Mouse (Mus musculus) adrenal gland, postnatal 10 days (tissue): Measurements from ENCODE around the gene Mamstr. TPM values are rescaled to one million over a fixed set of nuclear protein-coding genes. Genes with fewer than 3 reads are reported as not detected.

Experiments
- DNase-seq: peaks from one replicate; pipeline ENCODE4 v3.0.0; 2021; ENCODE audit warnings: mixed read lengths
- total RNA-seq, 2 experiments: library from RNA; stranded (reverse); gene quantifications; 2 replicates each; pipeline ENCODE4 v1.2.3; 2021

Gene Mamstr
- total RNA-seq, 2 experiments from 2014 or later = 8.3 to 13.2 TPM

- DNase-seq = peak; percentile 96
Measured at GRCm38 (mm10) chr7:45628364-45629294, 11.1 kb upstream of the Mamstr start.

GRCm38 (mm10) chr7:45630064-45630907 lies 9.5 kb upstream of the Mamstr start:
- DNase-seq = no peak

- peak; percentile 57 for DNase-seq
Measured at GRCm38 (mm10) chr7:45632499-45632898, 7.3 kb upstream of the Mamstr start.

GRCm38 (mm10) chr7:45634946-45635681 lies 4.7 kb upstream of the Mamstr start:
- DNase-seq = no peak

DNA sequence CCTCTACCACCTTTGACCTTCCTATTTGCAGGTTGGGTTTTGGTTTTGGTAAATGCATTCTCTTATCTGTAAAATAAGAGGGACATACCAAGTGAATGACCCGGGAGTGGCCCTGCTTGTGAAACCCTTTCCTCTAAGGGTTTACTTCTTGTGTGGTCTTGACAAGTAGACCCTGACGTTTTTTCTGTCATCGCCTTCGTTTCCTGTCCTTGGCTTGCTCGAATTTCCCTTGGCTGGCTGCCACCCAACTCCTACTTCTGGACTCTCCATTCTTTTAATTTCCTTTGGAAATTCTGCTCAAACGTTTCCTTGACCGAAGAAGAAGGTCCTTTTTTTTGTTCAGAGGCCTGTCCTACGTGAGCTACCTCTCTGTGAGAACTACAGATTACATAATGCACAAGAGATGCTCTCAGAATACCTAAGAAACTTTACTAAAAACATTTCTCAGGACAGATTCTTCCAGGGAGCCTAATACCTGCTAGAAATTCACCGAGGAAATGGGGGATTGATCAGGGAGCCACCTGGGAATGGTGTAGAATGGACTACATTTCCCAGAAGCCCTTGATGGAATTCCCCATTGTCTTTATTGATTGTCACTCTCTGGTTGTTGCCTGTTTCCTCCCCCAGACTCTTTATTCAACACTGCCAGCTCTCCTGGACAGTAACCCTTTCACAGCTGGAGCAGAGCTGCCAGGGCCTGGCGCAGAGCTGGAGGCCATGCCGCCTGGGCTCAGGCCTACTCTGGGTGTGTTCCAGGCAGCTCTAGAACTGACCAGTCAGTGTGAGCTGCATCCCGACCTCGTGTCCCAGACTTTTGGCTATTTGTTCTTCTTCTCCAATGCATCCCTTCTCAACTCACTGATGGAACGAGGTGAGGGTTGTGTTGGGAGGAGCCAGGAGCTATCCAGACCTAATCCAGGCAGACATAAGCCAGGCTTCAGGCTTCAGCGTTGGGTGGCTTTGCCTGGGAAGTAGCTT lies 3.8 kb upstream of the Mamstr start:
- DNase-seq = peak; percentile 79

GRCm38 (mm10) chr7:45637710-45638109 lies 2.1 kb upstream of the Mamstr start:
- no peak for DNase-seq

DNA sequence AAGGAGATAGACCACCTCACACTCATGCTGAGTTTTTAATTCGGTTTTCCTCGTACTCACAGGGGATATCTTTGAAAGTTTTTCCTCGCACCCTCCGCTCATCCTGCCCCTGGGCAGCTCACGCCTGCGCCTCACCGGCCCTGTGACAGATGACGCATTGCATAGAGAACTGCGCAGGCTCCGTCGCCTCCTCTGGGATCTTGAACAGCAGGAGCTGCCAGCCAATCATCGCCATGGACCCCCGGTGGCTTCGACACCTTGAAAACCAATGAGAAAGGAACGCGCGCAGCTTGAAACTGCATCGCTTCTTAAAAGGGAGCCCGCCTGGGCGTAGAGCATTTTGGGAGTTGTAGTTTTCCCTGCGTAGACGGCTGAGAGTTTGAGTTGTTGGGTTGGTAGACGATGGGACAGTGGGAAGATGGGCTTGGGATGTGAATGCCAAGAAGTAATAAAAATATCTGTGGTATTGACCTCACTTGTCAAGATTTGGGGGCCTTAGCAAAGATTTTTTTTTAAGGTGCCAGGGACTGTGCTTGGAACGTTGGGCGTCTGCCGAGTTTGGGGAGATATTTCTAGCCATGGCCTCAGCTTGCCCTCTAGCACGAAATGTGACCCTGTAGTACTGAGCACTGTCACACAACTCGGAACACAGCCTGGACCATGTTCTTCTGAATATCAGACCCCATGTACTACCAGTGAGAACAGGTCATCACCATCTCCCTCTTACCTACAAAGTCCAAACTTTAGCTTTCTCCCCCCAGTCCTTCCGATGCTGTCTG lies 965 bp upstream of the Mamstr start:
- peak; percentile 92 for DNase-seq

GRCm38 (mm10) chr7:45640191-45640957 lies 597 bp downstream of the Mamstr start:
- DNase-seq = peak; percentile 32

DNA sequence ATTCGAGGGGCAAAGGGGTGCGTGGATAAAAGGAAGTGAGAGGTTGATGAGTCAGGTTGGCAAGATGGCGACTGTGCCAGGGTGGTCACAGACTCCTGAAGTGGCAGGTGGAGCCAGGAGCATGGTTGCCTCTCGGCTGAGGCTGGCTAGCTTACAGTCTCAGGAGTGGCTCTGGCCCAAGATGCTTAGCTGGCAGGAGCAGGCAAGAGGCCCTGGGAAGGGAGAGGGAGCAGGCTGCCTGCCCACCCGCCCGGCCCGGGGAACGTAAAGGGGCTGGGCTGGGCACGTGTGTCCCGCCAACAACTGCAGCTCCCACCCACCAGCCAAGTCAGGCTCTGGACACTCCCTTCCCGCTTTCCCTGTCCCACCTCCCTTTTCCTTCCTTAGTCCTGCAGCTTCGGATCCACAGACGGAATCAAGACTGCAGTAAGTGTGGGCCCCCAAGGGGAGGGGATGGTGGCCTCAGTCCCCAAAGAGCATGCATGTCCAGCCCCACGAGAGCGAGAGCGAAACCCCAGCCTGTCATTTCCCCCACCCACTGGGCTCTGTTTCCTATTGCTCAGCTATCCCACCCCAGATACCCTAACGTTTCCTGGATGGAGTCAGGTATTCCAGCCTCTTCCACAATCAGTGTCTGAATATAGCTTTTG lies 1.7 kb downstream of the Mamstr start:
- peak; percentile 52 for DNase-seq

DNA sequence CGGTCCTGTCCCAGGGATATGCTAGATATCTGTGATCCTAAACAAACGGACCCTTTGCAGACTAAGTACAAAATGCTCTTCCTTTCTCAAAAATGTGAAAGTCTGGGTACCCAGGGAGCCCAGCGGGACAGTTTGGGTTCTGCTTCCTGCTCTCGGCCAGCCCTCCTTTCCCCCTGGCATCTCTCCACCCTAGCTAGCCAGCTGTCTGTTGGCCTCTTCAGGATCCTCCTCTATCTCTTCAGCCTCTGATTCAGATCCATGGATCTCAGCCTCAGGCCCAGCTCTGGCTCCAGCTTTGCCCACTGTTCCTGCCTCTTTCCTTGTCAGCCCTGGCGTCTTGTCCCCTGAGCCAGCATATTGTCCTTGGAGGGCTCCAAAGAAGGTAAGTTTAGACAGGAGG lies 2.3 kb downstream of the Mamstr start:
- no peak for DNase-seq

DNA sequence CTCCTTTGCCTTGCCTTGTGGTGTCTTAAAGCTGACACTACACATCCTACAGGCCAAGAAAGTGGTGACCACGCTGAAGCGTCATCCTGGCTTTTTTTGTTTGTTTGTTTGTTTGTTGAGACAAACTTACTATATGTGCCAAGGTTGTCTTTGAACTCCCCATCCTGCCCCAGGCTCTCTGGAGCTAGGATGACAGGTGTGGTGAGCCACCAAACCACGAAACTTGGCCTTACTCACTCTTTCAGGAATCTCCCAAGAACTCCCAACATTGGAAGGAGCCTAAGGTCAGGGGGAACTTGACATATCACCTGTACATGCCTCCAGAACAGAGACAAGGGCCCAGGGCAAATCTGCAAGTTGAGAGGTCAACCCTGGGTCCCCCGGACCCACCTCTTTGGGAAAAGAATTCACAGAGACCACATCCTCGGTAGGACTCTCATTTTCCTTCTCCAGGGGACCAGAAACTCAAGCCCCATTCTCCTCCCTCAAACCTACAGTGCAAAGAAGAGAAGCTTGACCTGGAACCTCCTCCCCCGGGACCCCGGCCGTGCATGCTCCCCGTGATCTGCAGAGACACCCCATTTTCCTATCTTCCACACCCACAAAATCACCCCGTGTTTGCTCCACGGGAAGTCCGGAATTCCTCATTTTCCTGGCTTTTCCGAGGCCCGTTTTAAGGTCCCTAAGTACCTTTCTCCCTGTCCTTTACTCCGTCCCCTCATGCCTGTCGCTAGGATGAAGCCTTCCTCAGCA lies 2.9 kb downstream of the Mamstr start:
- DNase-seq = no peak

GRCm38 (mm10) chr7:45643441-45644178 lies 3.8 kb downstream of the Mamstr start:
- DNase-seq = peak; percentile 96

- peak; percentile 56 for DNase-seq
Measured at GRCm38 (mm10) chr7:45644183-45644582, 4.4 kb downstream of the Mamstr start.

- DNase-seq = no peak
Measured at GRCm38 (mm10) chr7:45644872-45645590, 5.3 kb downstream of the Mamstr start.

DNA sequence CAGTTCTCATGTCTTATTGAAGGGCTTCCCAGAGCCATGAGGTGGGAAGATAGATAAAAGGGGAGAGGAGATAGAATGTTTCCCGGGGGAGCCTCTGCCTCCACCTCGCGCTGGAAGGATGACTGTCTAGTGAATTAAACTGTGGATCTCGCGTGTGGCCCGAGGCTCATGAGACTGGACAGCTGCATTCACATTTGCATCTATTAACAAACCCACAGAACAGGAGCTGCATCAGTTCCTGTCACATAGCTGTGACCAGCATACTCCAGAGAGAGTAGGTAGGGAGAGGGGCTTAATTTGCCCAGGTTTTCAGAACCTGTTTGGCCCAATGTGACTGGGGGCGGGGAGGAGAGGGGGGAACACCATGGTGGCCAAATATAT lies 5.8 kb downstream of the Mamstr start:
- no peak for DNase-seq

- DNase-seq = no peak
Measured at GRCm38 (mm10) chr7:45646671-45647070, 6.9 kb downstream of the Mamstr start.

DNA sequence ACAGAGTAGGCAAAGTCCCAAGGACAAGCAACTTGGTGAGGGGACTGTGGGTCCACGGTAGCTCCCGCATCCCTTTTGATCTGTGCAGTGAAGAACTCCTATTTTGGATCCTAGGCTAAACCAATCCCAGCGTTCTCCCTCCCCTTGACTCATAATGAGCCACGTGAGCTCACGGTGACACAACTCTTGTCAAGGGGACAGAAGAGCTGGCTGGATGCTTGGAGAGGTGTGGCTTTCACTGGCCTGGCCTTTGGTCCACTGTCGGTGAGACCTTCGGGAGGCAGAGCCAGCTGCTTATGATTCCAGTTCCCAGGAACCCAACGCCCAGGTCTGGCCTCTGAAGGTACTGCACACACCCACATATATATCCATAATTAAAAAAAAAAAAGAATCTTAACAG lies 9.6 kb downstream of the Mamstr start:
- peak; percentile 66 for DNase-seq
